Mouse (Mus musculus) heart, adult 9 months (tissue): Measurements from ENCODE around the gene Gm16434.
"Not testable (repeated sequence)": the region's sequence is repeated elsewhere in the genome, so short reads cannot be mapped to it uniquely, and the experiment has no call there.

Source experiments
- DNase-seq, 2 experiments: peaks; one replicate each; pipeline ENCODE4 v3.0.0; 2022; ENCODE audit warnings: low spot score in 2 of 2

Gene Gm16434

GRCm38 (mm10) chr14:7194440-7194839 is at the start of gene Gm16434:
Gene Gm16434, minus strand, starts transcription at chr14:7194540.
- DNase-seq = not testable (repeated sequence)

GRCm38 (mm10) chr14:7243498-7243897 is 49.2 kb upstream of the Gm16434 start:
- DNase-seq = not testable (repeated sequence)

- DNase-seq = peak; percentile 30 to 50
Measured at GRCm38 (mm10) chr14:7200070-7200469, 5.7 kb upstream of the Gm16434 start.

GRCm38 (mm10) chr14:7174483-7174971 is 19.8 kb downstream of the Gm16434 start, which contains the start of gene Gm3512:
Gene Gm3512, minus strand, starts transcription at chr14:7174533.
- DNase-seq = not testable (repeated sequence)
